Mouse (Mus musculus) right cerebral cortex, postnatal 4 days (tissue): Measurements from ENCODE around the gene Bcl3.

ENCODE experiments used
- DNase-seq: peaks from one replicate; pipeline ENCODE4 v3.0.0-alpha.2; 2022

Gene Bcl3

GRCm38 (mm10) chr7:19768251-19768650 lies 54.3 kb downstream of the Bcl3 start:
- no peak for DNase-seq

DNA sequence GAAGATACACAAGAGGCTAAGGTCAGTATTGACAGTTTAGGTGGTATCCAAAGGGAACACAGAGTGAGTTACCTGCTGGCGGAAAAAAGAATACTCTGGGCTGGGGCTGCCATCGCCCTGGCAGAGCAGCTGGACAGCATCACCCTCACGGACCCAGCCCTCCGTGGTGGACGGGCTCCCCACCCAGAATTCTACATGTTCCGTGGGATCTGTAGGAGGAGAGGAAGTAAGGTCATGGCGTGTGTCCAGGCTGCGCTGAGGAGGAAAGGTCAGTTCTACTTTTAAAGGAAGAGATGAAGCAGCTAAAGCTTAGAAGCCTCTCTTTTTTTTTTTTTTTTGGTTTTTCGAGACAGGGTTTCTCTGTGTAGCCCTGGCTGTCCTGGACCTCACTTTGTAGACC lies 58.0 kb downstream of the Bcl3 start:
- DNase-seq, result no peak

- DNase-seq, result no peak
Observed at GRCm38 (mm10) chr7:19763829-19764477, 58.6 kb downstream of the Bcl3 start.

- no peak for DNase-seq
Observed at GRCm38 (mm10) chr7:19762283-19762682, 60.3 kb downstream of the Bcl3 start.

DNA sequence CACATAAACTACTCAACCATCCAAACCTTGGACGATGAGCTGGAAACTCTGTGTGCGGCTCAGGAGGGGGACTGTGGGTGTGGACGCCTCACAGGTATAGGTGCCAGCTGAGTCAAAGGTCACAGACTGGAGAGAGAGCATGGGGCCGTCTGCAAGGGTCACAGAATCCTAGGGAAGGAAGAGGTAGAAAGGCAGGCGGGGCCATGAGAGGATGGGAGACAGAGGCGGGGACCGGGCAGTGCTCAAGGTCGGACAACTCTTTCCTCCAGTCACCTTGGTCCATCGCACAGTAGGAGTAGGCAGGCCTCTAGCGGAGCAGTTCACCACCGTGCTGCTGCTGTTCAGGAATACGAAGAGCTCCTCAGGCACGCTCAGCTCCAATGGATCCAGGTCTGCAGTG lies 62.5 kb downstream of the Bcl3 start:
- DNase-seq, result no peak

- no peak for DNase-seq
Observed at GRCm38 (mm10) chr7:19758623-19759022, 63.9 kb downstream of the Bcl3 start.
